Mouse (Mus musculus) skeletal muscle tissue, adult 2 months (tissue): ENCODE data around the gene Ahcyl2.
"Not testable (repeated sequence)": the region's sequence is repeated elsewhere in the genome, so short reads cannot be mapped to it uniquely, and the experiment has no call there.

Experiments
- DNase-seq: peaks from one replicate; pipeline ENCODE4 v3.0.0-alpha.2; 2012; ENCODE audit warnings: low read depth, low spot score

Ahcyl2 gene

DNA sequence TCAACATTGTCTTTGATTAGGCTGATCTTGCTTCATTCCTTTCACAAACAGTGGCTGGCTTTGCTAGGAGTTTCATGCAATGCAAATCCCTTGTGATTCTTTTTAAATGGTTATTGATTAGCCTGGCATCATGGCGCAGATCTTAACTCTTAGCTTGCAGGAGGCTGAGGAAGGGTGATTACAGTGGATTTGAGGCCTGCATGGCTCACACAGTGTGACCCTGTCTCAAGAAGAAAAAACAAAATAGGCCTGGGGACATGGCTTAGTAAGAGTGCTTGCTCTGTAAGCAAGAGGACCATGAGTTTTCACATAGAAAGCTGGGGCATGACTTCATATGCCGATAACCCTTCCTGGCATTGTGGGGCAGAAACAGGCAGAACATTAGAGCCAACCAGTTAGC is 47.8 kb downstream of the Ahcyl2 start:
- no peak for DNase-seq

GRCm38 (mm10) chr6:29816371-29816770 is 48.6 kb downstream of the Ahcyl2 start:
- not testable (repeated sequence) for DNase-seq

DNA sequence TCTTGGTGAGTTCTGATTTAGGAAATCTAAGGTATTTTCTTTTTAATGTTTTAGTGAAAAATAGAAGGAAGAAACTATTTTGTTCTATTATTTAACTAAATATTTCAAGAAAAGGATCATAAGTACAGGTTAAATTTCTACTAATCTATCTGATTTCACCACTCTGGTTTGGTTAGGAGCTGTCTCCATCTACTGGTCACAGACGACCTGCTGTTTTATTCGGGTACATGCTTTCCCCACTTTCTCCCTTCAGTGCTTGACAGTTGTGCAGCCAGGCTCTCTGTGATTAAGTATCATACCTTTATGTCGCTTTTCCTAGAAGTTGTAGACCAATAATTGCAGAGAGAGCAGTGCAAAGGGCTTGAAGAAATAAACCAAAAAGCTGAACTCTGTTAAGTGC is 51.5 kb downstream of the Ahcyl2 start:
- DNase-seq: no peak

DNA sequence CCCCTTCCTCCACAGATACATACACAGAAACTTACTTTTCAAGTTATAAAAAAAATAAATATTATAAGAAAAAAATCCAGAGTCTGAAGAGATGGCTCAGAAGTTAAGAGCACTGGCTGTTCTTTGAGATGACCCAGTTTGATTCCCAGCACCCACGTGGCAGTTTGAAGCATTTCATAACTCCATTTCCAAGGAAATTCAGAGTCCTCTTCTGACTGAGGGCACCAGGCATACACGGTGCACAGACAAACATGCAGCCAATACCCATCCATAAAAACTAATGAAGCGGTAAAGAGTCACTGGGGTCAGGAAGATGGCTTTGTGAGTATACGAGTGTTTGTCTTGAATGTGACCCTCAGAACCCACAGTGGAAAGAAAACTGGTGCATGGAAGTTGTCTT is 52.5 kb downstream of the Ahcyl2 start:
- no peak for DNase-seq

- DNase-seq: no peak
These were observed 53.1 kb downstream of the Ahcyl2 start for GRCm38 (mm10) chr6:29820926-29821325.

- DNase-seq: no peak
These were observed 54.0 kb downstream of the Ahcyl2 start for GRCm38 (mm10) chr6:29821770-29822169.

- no peak for DNase-seq
These were observed 57.5 kb downstream of the Ahcyl2 start for GRCm38 (mm10) chr6:29825302-29825701.

- DNase-seq: no peak
These were observed 59.8 kb downstream of the Ahcyl2 start for GRCm38 (mm10) chr6:29827291-29828242.

- DNase-seq: no peak
These were observed 60.9 kb downstream of the Ahcyl2 start for GRCm38 (mm10) chr6:29828574-29829234.

- no peak for DNase-seq
These were observed 64.5 kb downstream of the Ahcyl2 start for GRCm38 (mm10) chr6:29832356-29832755.

GRCm38 (mm10) chr6:29833117-29833516 is 65.3 kb downstream of the Ahcyl2 start:
- no peak for DNase-seq

GRCm38 (mm10) chr6:29833568-29834255 is 65.9 kb downstream of the Ahcyl2 start:
- no peak for DNase-seq

DNA sequence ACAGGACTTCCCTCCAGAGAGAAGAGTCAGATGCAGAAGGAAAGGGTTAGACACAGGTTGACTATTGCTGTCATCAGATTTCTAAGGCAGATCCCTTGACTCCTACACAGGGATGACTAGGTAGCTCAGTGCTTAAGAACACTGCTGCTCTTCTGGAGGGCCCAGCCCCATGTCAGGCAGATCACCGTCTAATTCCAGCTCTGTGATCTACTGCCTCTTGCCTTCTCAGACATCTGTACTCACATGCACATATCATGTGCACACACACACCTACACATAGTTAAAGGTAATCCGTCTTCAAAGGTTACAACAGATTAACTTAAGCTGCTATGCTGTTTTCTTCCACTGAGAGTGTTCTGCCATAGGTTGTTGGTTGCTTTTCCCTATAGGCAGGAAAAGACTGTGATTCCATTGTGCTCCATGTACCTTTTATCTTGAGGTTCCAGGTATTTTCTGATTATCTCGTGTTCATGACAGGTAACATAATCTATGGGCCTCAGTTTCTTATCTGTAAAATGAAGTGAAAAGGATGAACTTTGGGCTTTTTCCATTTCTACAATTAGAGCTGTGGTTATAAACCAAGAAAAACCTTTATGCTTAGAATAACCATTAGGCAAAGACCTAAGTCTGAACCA is 67.8 kb downstream of the Ahcyl2 start:
- DNase-seq: no peak

DNA sequence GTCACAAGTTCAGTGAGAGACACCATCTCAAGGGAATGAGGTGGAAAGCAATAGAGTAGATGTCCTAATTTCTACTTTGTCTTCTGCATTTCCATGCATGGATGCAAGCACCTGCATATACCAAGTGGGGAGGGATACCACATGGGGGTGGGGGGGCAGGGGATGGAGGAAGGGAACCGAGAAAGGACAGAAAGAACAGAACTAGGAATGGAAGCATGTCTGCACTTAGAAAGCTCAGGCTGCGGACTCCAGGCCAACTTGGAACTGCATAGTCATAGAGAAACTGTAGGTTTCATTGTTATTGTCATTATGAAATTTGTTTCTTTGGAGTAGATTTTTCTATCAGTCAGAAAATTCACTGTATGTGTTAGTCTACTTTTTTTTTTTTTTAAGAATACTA is 69.8 kb downstream of the Ahcyl2 start:
- no peak for DNase-seq

GRCm38 (mm10) chr6:29838531-29838930 is 70.7 kb downstream of the Ahcyl2 start:
- no peak for DNase-seq

GRCm38 (mm10) chr6:29840008-29840407 is 72.2 kb downstream of the Ahcyl2 start:
- DNase-seq: no peak

DNA sequence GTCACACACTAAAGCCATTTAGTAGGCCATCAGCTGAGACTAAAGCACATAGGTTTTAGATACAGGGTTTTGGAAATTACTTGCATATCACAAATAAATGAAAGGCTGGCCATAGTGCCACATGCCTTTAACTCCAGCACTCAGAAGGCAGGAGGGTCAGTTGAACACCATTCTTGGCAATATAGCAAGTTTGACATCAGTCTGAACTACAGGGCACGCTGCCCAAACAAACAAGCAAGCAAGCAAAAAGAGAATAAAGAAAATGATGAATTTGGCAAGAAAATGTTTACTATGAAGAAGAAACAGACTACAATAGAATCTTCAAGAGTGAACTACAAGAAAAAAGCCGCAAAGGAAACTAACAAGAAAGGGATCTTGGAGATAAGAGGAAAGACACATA is 73.7 kb downstream of the Ahcyl2 start:
- no peak for DNase-seq

- DNase-seq: no peak
These were observed 79.9 kb downstream of the Ahcyl2 start for GRCm38 (mm10) chr6:29847643-29848166.

GRCm38 (mm10) chr6:29848808-29849207 is 81.0 kb downstream of the Ahcyl2 start:
- DNase-seq: no peak

GRCm38 (mm10) chr6:29850096-29850495 is 82.3 kb downstream of the Ahcyl2 start:
- DNase-seq: no peak

GRCm38 (mm10) chr6:29850747-29851146 is 82.9 kb downstream of the Ahcyl2 start:
- DNase-seq: no peak

DNA sequence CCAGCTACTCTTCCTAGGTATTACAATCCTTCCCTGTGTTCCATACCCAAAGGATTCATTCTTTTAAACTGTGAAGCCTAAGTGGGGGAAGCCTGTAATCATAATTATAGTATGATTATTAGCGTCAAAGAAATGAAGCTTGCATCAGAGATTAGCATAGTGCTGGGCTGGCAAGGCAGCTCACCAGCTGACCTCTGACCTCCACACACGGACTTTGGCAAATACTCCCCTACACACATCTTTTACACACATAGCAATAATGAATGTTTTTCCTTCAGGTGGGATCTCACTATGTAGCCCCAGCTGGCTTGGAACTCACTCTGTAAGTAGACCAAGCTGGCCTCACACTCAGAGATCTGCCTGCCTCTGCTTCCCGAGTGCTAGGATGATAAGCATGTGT is 84.1 kb downstream of the Ahcyl2 start:
- no peak for DNase-seq
